Mouse (Mus musculus): ENCODE measurements around the gene Knstrn. TPM values are rescaled to one million over a fixed set of nuclear protein-coding genes. Genes with fewer than 3 reads are reported as not detected.

Gene Knstrn
- polyA plus RNA-seq, 1 experiment from 2014 or later: 137 TPM

GRCm38 (mm10) chr2:118841186-118841585 is 27.4 kb downstream of the Knstrn start:
- WGBS: 60% methylated on average over 5 of the region's 5 CpGs
- no peak overlapping the region for H3K4me3 ChIP-seq (ENCODE audit: low read length)
- no peak overlapping the region for H3K9ac ChIP-seq (ENCODE audit: low read length)
- no peak overlapping the region for H3K27ac ChIP-seq (ENCODE audit: low read length)
- H3K36me3 ChIP-seq (ENCODE audit: control insufficient read depth, insufficient read depth, low read length): no peaks in the 10 kb centered on the region
- H3K27me3 ChIP-seq (ENCODE audit: control insufficient read depth, insufficient read depth, low read depth, low read length): no peaks in the 10 kb centered on the region
- no peaks in the 10 kb centered on the region for H3K4me1 ChIP-seq (replicated peaks; ENCODE audit: control insufficient read depth, insufficient read depth, low read length)
- ATAC-seq (ENCODE audit: low read depth): no peak
- H3K4me2 ChIP-seq (ENCODE audit: low read depth, low read length): no peak overlapping the region
- H3K9me3 ChIP-seq (ENCODE audit: control insufficient read depth, low read length): no peaks in the 10 kb centered on the region

GRCm38 (mm10) chr2:118841774-118842173 is 28.0 kb downstream of the Knstrn start:
- 81% methylated on average over 4 of the region's 4 CpGs for WGBS

GRCm38 (mm10) chr2:118844427-118844826 is 30.6 kb downstream of the Knstrn start:
- H3K4me3 ChIP-seq (ENCODE audit: low read length): no peak overlapping the region
- no peak for ATAC-seq (ENCODE audit: low read depth)
- no peaks in the 10 kb centered on the region for H3K36me3 ChIP-seq (ENCODE audit: control insufficient read depth, insufficient read depth, low read length)
- no peaks in the 10 kb centered on the region for H3K9me3 ChIP-seq (ENCODE audit: control insufficient read depth, low read length)
- 80% methylated on average over 3 of the region's 3 CpGs for WGBS
- H3K4me2 ChIP-seq (ENCODE audit: low read depth, low read length): no peak overlapping the region
- no peaks in the 10 kb centered on the region for H3K27me3 ChIP-seq (ENCODE audit: control insufficient read depth, insufficient read depth, low read depth, low read length)
- H3K27ac ChIP-seq (ENCODE audit: low read length): no peak overlapping the region
- H3K4me1 ChIP-seq (replicated peaks; ENCODE audit: control insufficient read depth, insufficient read depth, low read length): no peaks in the 10 kb centered on the region; the same call in 1 of the 2 replicates
- no peak overlapping the region for H3K9ac ChIP-seq (ENCODE audit: low read length)

More at GRCm38 (mm10) chr2:118841774-118842173, 28.0 kb downstream of the Knstrn start:
- ATAC-seq (ENCODE audit: low read depth): no peak
- Histone ChIP-seq H3K36me3 (ENCODE audit: control insufficient read depth, insufficient read depth, low read length) (no peaks in the 10 kb centered on the region), H3K4me1 (replicated peaks; ENCODE audit: control insufficient read depth, insufficient read depth, low read length) (no peaks in the 10 kb centered on the region; the same call in 1 of the 2 replicates), H3K27ac (ENCODE audit: low read length) (no peak overlapping the region), H3K4me3 (ENCODE audit: low read length) (no peak overlapping the region), H3K9me3 (ENCODE audit: control insufficient read depth, low read length) (no peaks in the 10 kb centered on the region), H3K9ac (ENCODE audit: low read length) (no peak overlapping the region), H3K4me2 (ENCODE audit: low read depth, low read length) (no peak overlapping the region), H3K27me3 (ENCODE audit: control insufficient read depth, insufficient read depth, low read depth, low read length) (no peaks in the 10 kb centered on the region)

- Histone ChIP-seq H3K4me3 (ENCODE audit: low read length) (no peak overlapping the region), H3K9me3 (ENCODE audit: control insufficient read depth, low read length) (no peaks in the 10 kb centered on the region), H3K36me3 (ENCODE audit: control insufficient read depth, insufficient read depth, low read length) (no peaks in the 10 kb centered on the region), H3K27me3 (ENCODE audit: control insufficient read depth, insufficient read depth, low read depth, low read length) (no peaks in the 10 kb centered on the region), H3K27ac (ENCODE audit: low read length) (no peak overlapping the region), H3K4me2 (ENCODE audit: low read depth, low read length) (no peak overlapping the region), H3K9ac (ENCODE audit: low read length) (no peak overlapping the region), H3K4me1 (replicated peaks; ENCODE audit: control insufficient read depth, insufficient read depth, low read length) (no peaks in the 10 kb centered on the region; the same call in 1 of the 2 replicates)
- 35% methylated on average over 7 of the region's 7 CpGs for WGBS
- peak; percentile 45; the same call in 1 of the 2 replicates for ATAC-seq (ENCODE audit: low read depth)
Measured at GRCm38 (mm10) chr2:118846246-118846645, 32.4 kb downstream of the Knstrn start.

GRCm38 (mm10) chr2:118851756-118852155 is 38.0 kb downstream of the Knstrn start:
- Histone ChIP-seq H3K9ac (ENCODE audit: low read length) (no peak overlapping the region), H3K27me3 (ENCODE audit: control insufficient read depth, insufficient read depth, low read depth, low read length) (no peaks in the 10 kb centered on the region), H3K36me3 (ENCODE audit: control insufficient read depth, insufficient read depth, low read length) (no peaks in the 10 kb centered on the region), H3K4me2 (ENCODE audit: low read depth, low read length) (no peak overlapping the region), H3K9me3 (ENCODE audit: control insufficient read depth, low read length) (no peaks in the 10 kb centered on the region), H3K4me3 (ENCODE audit: low read length) (no peak overlapping the region), H3K27ac (ENCODE audit: low read length) (no peak overlapping the region), H3K4me1 (replicated peaks; ENCODE audit: control insufficient read depth, insufficient read depth, low read length) (no peaks in the 10 kb centered on the region; the same call in 1 of the 2 replicates)
- 16% methylated on average over 3 of the region's 3 CpGs for WGBS
- no peak for ATAC-seq (ENCODE audit: low read depth)

GRCm38 (mm10) chr2:118861454-118862339 is 47.9 kb downstream of the Knstrn start, which contains the start of gene Ivd:
TSS of gene Ivd (plus strand) at chr2:118861954.
- peak within 1 kb of the TSS; percentile 71 for H3K27ac ChIP-seq (ENCODE audit: low read length)
- under 1% methylated on average over 34 of the region's 34 CpGs for WGBS
- no peaks in the 10 kb centered on the region for H3K36me3 ChIP-seq (ENCODE audit: control insufficient read depth, insufficient read depth, low read length)
- no peaks in the 10 kb centered on the region for H3K27me3 ChIP-seq (ENCODE audit: control insufficient read depth, insufficient read depth, low read depth, low read length)
- peaks cover 9% of the 10 kb centered on the region for H3K4me1 ChIP-seq (replicated peaks; ENCODE audit: control insufficient read depth, insufficient read depth, low read length)
- peak within 1 kb of the TSS; percentile 74 for H3K4me2 ChIP-seq (ENCODE audit: low read depth, low read length)
- no peaks in the 10 kb centered on the region for H3K9me3 ChIP-seq (ENCODE audit: control insufficient read depth, low read length)
- ATAC-seq (ENCODE audit: low read depth): peak; percentile 100
- H3K9ac ChIP-seq (ENCODE audit: low read length): peak within 1 kb of the TSS; percentile 87
- peak within 1 kb of the TSS; percentile 82 for H3K4me3 ChIP-seq (ENCODE audit: low read length)

- peak overlapping the region; percentile 74 for H3K4me2 ChIP-seq (ENCODE audit: low read depth, low read length)
- no peaks in the 10 kb centered on the region for H3K27me3 ChIP-seq (ENCODE audit: control insufficient read depth, insufficient read depth, low read depth, low read length)
- H3K36me3 ChIP-seq (ENCODE audit: control insufficient read depth, insufficient read depth, low read length): no peaks in the 10 kb centered on the region
- 42% methylated on average over 3 of the region's 3 CpGs for WGBS
- H3K9ac ChIP-seq (ENCODE audit: low read length): peak overlapping the region; percentile 87
- H3K4me3 ChIP-seq (ENCODE audit: low read length): peak overlapping the region; percentile 82
- no peaks in the 10 kb centered on the region for H3K9me3 ChIP-seq (ENCODE audit: control insufficient read depth, low read length)
- ATAC-seq (ENCODE audit: low read depth): no peak
- H3K4me1 ChIP-seq (replicated peaks; ENCODE audit: control insufficient read depth, insufficient read depth, low read length): peaks cover 9% of the 10 kb centered on the region
- peak overlapping the region; percentile 71 for H3K27ac ChIP-seq (ENCODE audit: low read length)
Measured at GRCm38 (mm10) chr2:118862340-118862675, 48.5 kb downstream of the Knstrn start.

- Histone ChIP-seq H3K4me3 (ENCODE audit: low read length) (no peak overlapping the region), H3K4me1 (replicated peaks; ENCODE audit: control insufficient read depth, insufficient read depth, low read length) (peaks cover 16% of the 10 kb centered on the region; the same call in 1 of the 2 replicates), H3K9ac (ENCODE audit: low read length) (no peak overlapping the region), H3K27me3 (ENCODE audit: control insufficient read depth, insufficient read depth, low read depth, low read length) (no peaks in the 10 kb centered on the region), H3K36me3 (ENCODE audit: control insufficient read depth, insufficient read depth, low read length) (peaks cover 7% of the 10 kb centered on the region), H3K4me2 (ENCODE audit: low read depth, low read length) (no peak overlapping the region), H3K9me3 (ENCODE audit: control insufficient read depth, low read length) (no peaks in the 10 kb centered on the region), H3K27ac (ENCODE audit: low read length) (peak overlapping the region; percentile 65)
- ATAC-seq (ENCODE audit: low read depth): peak; percentile 19; the same call in 1 of the 2 replicates
- 43% methylated on average over 3 of the region's 3 CpGs for WGBS
Measured at GRCm38 (mm10) chr2:118870601-118871000, 56.8 kb downstream of the Knstrn start.

- Histone ChIP-seq H3K36me3 (ENCODE audit: control insufficient read depth, insufficient read depth, low read length) (peaks cover 7% of the 10 kb centered on the region), H3K4me1 (replicated peaks; ENCODE audit: control insufficient read depth, insufficient read depth, low read length) (peaks cover 16% of the 10 kb centered on the region; the same call in 1 of the 2 replicates), H3K9ac (ENCODE audit: low read length) (no peak overlapping the region), H3K4me2 (ENCODE audit: low read depth, low read length) (no peak overlapping the region), H3K27ac (ENCODE audit: low read length) (peak overlapping the region; percentile 65), H3K27me3 (ENCODE audit: control insufficient read depth, insufficient read depth, low read depth, low read length) (no peaks in the 10 kb centered on the region), H3K9me3 (ENCODE audit: control insufficient read depth, low read length) (no peaks in the 10 kb centered on the region), H3K4me3 (ENCODE audit: low read length) (no peak overlapping the region)
- 52% methylated on average over 1 of the region's 1 CpGs for WGBS
- ATAC-seq (ENCODE audit: low read depth): peak; percentile 23; the same call in 1 of the 2 replicates
Measured at GRCm38 (mm10) chr2:118871032-118871431, 57.2 kb downstream of the Knstrn start.

All from lung, embryonic 16.5 days (tissue).